Mouse (Mus musculus): ENCODE data around the gene Ccdc22.

GRCm38 (mm10) chrX:7573176-7574086 lies 31.9 kb downstream of the Ccdc22 start, which contains the start of gene Foxp3:
- TF ChIP-seq CTCF (IDR thresholded peaks at IDR 0.05; ENCODE audit: low read depth) = no peak
- no peak for TF ChIP-seq EP300 (IDR thresholded peaks at IDR 0.05; ENCODE audit: low read depth)

Measured in liver, postnatal 0 days (tissue).